Mouse (Mus musculus) embryonic fibroblast, embryonic 13.5 days (primary cell): ENCODE data around the gene Ptger1.

Source experiments
- CTCF ChIP-seq: IDR thresholded peaks from 2 replicates; pipeline ENCODE4 v1.5.1; 2011; ENCODE audit warnings: mild to moderate bottlenecking, control low read depth, low read length, moderate library complexity, borderline replicate concordance; ENCODE audit not compliant: insufficient read depth
- POLR2A ChIP-seq: IDR thresholded peaks from 2 replicates; pipeline ENCODE4 v1.6.1; 2011; ENCODE audit warnings: low read depth, mild to moderate bottlenecking, control low read depth, low read length, moderate library complexity

DNA sequence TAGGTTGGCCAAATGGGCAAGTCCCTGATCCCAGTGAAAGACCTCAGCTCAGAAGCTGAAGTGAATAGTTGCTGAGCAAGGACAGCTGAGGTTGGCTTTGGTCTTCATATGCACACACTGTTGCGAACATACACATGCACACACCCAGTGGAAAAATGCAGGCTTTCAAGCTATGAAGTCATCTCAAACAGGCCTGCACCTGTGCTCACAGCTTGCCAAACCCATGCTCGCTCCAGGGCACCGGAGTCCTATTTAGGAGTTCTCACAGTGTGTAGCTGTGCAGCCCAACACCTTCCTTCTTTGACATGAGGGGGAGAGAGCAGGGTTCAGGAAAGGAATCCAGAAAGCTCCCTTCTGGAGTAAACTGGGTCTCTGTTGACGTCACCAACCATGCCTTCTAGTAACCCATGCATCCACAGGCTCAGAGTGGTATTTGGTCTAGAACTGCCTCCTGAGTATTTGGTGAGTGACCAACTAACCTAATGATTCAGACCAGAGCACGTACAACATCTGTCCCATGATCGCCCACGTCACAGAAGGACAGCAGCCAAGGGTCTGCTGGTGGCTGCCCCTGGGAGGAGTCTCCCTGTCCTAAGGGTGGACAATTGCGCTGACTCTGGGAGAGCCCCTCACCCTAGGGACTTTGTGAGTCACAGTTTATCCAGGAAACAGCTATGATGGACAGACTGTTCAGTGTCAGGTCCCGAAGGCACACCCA is 46.8 kb upstream of the Ptger1 start:
- TF ChIP-seq POLR2A (no peak), CTCF (no peak)
